Mouse (Mus musculus) brain, adult 2 months (tissue): ENCODE measurements around the gene Stfa1.
"Not testable (repeated sequence)": the region's sequence is repeated elsewhere in the genome, so short reads cannot be mapped to it uniquely, and the experiment has no call there.

Experiments
- DNase-seq: peaks from one replicate; pipeline ENCODE4 v3.0.0; 2011; ENCODE audit warnings: low read depth, low spot score

Gene Stfa1

GRCm38 (mm10) chr16:36276796-36277195, at the start of gene Stfa1:
TSS of gene Stfa1 (plus strand) at chr16:36276951.
- not testable (repeated sequence) for DNase-seq

- not testable (repeated sequence) for DNase-seq
These were observed 16.2 kb upstream of the Stfa1 start for GRCm38 (mm10) chr16:36260585-36260984.

- no peak for DNase-seq
These were observed 12.4 kb downstream of the Stfa1 start for GRCm38 (mm10) chr16:36289140-36289539.

- DNase-seq, result no peak
These were observed 30.9 kb downstream of the Stfa1 start for GRCm38 (mm10) chr16:36307631-36308030.

GRCm38 (mm10) chr16:36316111-36316510, 39.4 kb downstream of the Stfa1 start:
- DNase-seq, result not testable (repeated sequence)

GRCm38 (mm10) chr16:36319286-36319685, 42.5 kb downstream of the Stfa1 start:
- DNase-seq, result no peak

- DNase-seq, result no peak
These were observed 57.5 kb downstream of the Stfa1 start, which contains the start of gene BC117090 for GRCm38 (mm10) chr16:36334232-36334631. TSS of gene BC117090 (minus strand) at chr16:36334332.
